Mouse (Mus musculus) testis, postnatal 14 days (tissue): ENCODE data around the gene Cntnap1.

Experiments
- DNase-seq: peaks from one replicate; pipeline ENCODE4 v3.0.0; 2021; ENCODE audit warnings: low spot score

Gene Cntnap1

GRCm38 (mm10) chr11:101170811-101171610 is 688 bp downstream of the Cntnap1 start, which contains the start of gene Plekhh3:
Gene Plekhh3 (minus strand): TSS chr11:101171351.
- DNase-seq, result peak; percentile 93

GRCm38 (mm10) chr11:101171721-101172433 is 1.6 kb downstream of the Cntnap1 start:
- peak; percentile 57 for DNase-seq

- DNase-seq, result no peak
Measured at GRCm38 (mm10) chr11:101172434-101172815, 2.1 kb downstream of the Cntnap1 start.

GRCm38 (mm10) chr11:101173112-101173511 is 2.8 kb downstream of the Cntnap1 start:
- DNase-seq, result no peak

GRCm38 (mm10) chr11:101173631-101174388 is 3.5 kb downstream of the Cntnap1 start:
- DNase-seq, result peak; percentile 72

GRCm38 (mm10) chr11:101174389-101174745 is 4.0 kb downstream of the Cntnap1 start:
- no peak for DNase-seq

GRCm38 (mm10) chr11:101174851-101175628 is 4.7 kb downstream of the Cntnap1 start, which contains the start of gene Ccr10:
Gene Ccr10 (minus strand): TSS chr11:101175443.
- no peak for DNase-seq

- no peak for DNase-seq
Measured at GRCm38 (mm10) chr11:101175636-101176116, 5.4 kb downstream of the Cntnap1 start.

GRCm38 (mm10) chr11:101176117-101176691 is 5.9 kb downstream of the Cntnap1 start:
- no peak for DNase-seq

GRCm38 (mm10) chr11:101176933-101177773 is 6.8 kb downstream of the Cntnap1 start:
- DNase-seq, result no peak

GRCm38 (mm10) chr11:101178061-101179058 is 8.0 kb downstream of the Cntnap1 start:
- no peak for DNase-seq

GRCm38 (mm10) chr11:101179306-101179705 is 9.0 kb downstream of the Cntnap1 start:
- no peak for DNase-seq

GRCm38 (mm10) chr11:101180261-101180660 is 9.9 kb downstream of the Cntnap1 start:
- peak; percentile 11 for DNase-seq

- no peak for DNase-seq
Measured at GRCm38 (mm10) chr11:101180846-101181740, 10.8 kb downstream of the Cntnap1 start.

GRCm38 (mm10) chr11:101181961-101182360 is 11.6 kb downstream of the Cntnap1 start:
- DNase-seq, result no peak

- no peak for DNase-seq
Measured at GRCm38 (mm10) chr11:101182771-101183517, 12.6 kb downstream of the Cntnap1 start.

GRCm38 (mm10) chr11:101184984-101185383 is 14.7 kb downstream of the Cntnap1 start:
- peak; percentile 4 for DNase-seq
